Mouse (Mus musculus): Measurements from ENCODE around the gene Klf12. TPM values are rescaled to one million over a fixed set of nuclear protein-coding genes. Genes with fewer than 3 reads are reported as not detected.
A peak's percentile ranks its signal among the peaks of the same experiment; 100 is the strongest.

The Klf12 gene
- total and polyA plus RNA-seq, 3 experiments, result 3.3 to 9.7 (median 8.6) TPM

- Histone ChIP-seq H3K4me3 (replicated peaks in 1 of 3; ENCODE audit: low read depth in 2 of 3, low read length in 2 of 3, poor library complexity in 1 of 3) (no peak overlapping the region), H3K9me3 (replicated peaks; ENCODE audit: low read length) (peaks cover 3% of the 10 kb centered on the region), H3K36me3 (replicated peaks in 1 of 2; ENCODE audit: control insufficient read depth in 1 of 2, insufficient read depth in 1 of 2, low read length in 1 of 2) (peaks cover 0 to 4% of the 10 kb centered on the region in 2 experiments), H3K27me3 (replicated peaks) (no peaks in the 10 kb centered on the region), H3K4me1 (ENCODE audit: control insufficient read depth in 1 of 2, insufficient read depth in 2 of 2) (no peaks in the 10 kb centered on the region), H3K9ac (ENCODE audit: insufficient read depth, low read depth) (no peak overlapping the region), H3K79me2 (replicated peaks; ENCODE audit: control insufficient read depth, extremely low read depth, insufficient read depth, poor library complexity, severe bottlenecking) (no peaks in the 10 kb centered on the region), H3K4me2 (ENCODE audit: insufficient read depth, low read depth, poor library complexity, severe bottlenecking) (no peak overlapping the region), H3K27ac (ENCODE audit: insufficient read depth, low read depth) (no peak overlapping the region)
- no peak for TF ChIP-seq USF1 (IDR thresholded peaks at IDR 0.05; ENCODE audit: low read depth, low read length)
- TF ChIP-seq ZMIZ1 (IDR thresholded peaks at IDR 0.05; ENCODE audit: low read depth, low read length), result no peak
- no peak for TF ChIP-seq MXI1 (IDR thresholded peaks at IDR 0.05; ENCODE audit: low read depth, low read length)
- TF ChIP-seq USF2 (conservative IDR thresholded peaks at IDR 0.05; ENCODE audit: low read depth, low read length), result no peak
- no peak for TF ChIP-seq ZKSCAN1 (IDR thresholded peaks at IDR 0.05; ENCODE audit: borderline replicate concordance, low read depth, low read length)
- no peak for TF ChIP-seq MAZ (IDR thresholded peaks at IDR 0.05; ENCODE audit: low read depth, low read length)
- TF ChIP-seq TCF12 (IDR thresholded peaks at IDR 0.05; ENCODE audit: low read depth, low read length), result no peak
- no peak for TF ChIP-seq ELF1 (IDR thresholded peaks at IDR 0.05; ENCODE audit: low read depth, low read length)
- TF ChIP-seq CTCF (conservative IDR thresholded peaks at IDR 0.05 in 1 of 2, IDR thresholded peaks at IDR 0.05 in 1 of 2; ENCODE audit: low read depth in 2 of 2, low read length in 2 of 2), result no peak
- TF ChIP-seq HCFC1 (IDR thresholded peaks at IDR 0.05; ENCODE audit: low read depth, low read length), result no peak
- TF ChIP-seq RAD21 (IDR thresholded peaks at IDR 0.05; ENCODE audit: low read depth, low read length), result no peak
- TF ChIP-seq NELFE (IDR thresholded peaks at IDR 0.05; ENCODE audit: low read depth, low read length), result no peak
- no peak for TF ChIP-seq POLR2A (IDR thresholded peaks at IDR 0.05; ENCODE audit: low read depth, low read length)
- no peak for TF ChIP-seq CHD2 (IDR thresholded peaks at IDR 0.05; ENCODE audit: low read length)
- TF ChIP-seq MEF2A (IDR thresholded peaks at IDR 0.05; ENCODE audit: borderline replicate concordance, low read depth, low read length), result no peak
- TF ChIP-seq SIN3A (IDR thresholded peaks at IDR 0.05; ENCODE audit: low read length), result no peak
- TF ChIP-seq GABPA (IDR thresholded peaks at IDR 0.05; ENCODE audit: insufficient replicate concordance, low read depth, low read length), result no peak
- TF ChIP-seq KAT2A (IDR thresholded peaks at IDR 0.05; ENCODE audit: insufficient replicate concordance, low read length), result no peak
- no peak for TF ChIP-seq JUND (conservative IDR thresholded peaks at IDR 0.05; ENCODE audit: low read depth, low read length)
- in situ Hi-C loops (cut with MboI; ENCODE audit: low pct_ligation_motif_present, low pct_unique_long_range_greater_than_20kb, low sequenced_read_pairs), result no loop called here
- DNase-seq (ENCODE audit: extremely low read depth), result no peak
- dilution Hi-C loops (cut with MboI; ENCODE audit: extremely low pct_ligation_motif_present, extremely low pct_unique_long_range_greater_than_20kb, low sequenced_read_pairs), result no loop called here
Observed at GRCm38 (mm10) chr14:99873725-99874124, 410.8 kb downstream of the Klf12 start.

- TF ChIP-seq POLR2AphosphoS2 (IDR thresholded peaks at IDR 0.05; ENCODE audit: low read depth, low read length) (no peak), CTCF (conservative IDR thresholded peaks at IDR 0.05 in 1 of 2, IDR thresholded peaks at IDR 0.05 in 1 of 2; ENCODE audit: low read depth in 2 of 2, low read length in 2 of 2) (no peak), PAX5 (IDR thresholded peaks at IDR 0.05; ENCODE audit: low read length) (no peak), ZC3H11A (IDR thresholded peaks at IDR 0.05; ENCODE audit: low read depth, low read length) (no peak), ZMIZ1 (IDR thresholded peaks at IDR 0.05; ENCODE audit: low read depth, low read length) (no peak), CHD1 (IDR thresholded peaks at IDR 0.05; ENCODE audit: low read depth, low read length) (no peak), BHLHE40 (IDR thresholded peaks at IDR 0.05; ENCODE audit: low read depth, low read length) (no peak), ZNF384 (IDR thresholded peaks at IDR 0.05; ENCODE audit: low read depth, low read length) (no peak), MAZ (IDR thresholded peaks at IDR 0.05; ENCODE audit: low read depth, low read length) (no peak), SMC3 (IDR thresholded peaks at IDR 0.05; ENCODE audit: low read depth, low read length) (no peak), POLR2A (IDR thresholded peaks at IDR 0.05; ENCODE audit: low read depth, low read length) (no peak), E2F4 (IDR thresholded peaks at IDR 0.05; ENCODE audit: insufficient replicate concordance, low read depth, low read length) (no peak), RAD21 (IDR thresholded peaks at IDR 0.05; ENCODE audit: low read depth, low read length) (no peak), IRF4 (IDR thresholded peaks at IDR 0.05; ENCODE audit: low read depth, low read length) (no peak), USF1 (IDR thresholded peaks at IDR 0.05; ENCODE audit: low read depth, low read length) (no peak), USF2 (conservative IDR thresholded peaks at IDR 0.05; ENCODE audit: low read depth, low read length) (no peak)
- Histone ChIP-seq H3K4me3 (replicated peaks in 1 of 3; ENCODE audit: low read depth in 2 of 3, low read length in 2 of 3, poor library complexity in 1 of 3) (no peak overlapping the region), H3K9me3 (replicated peaks; ENCODE audit: low read length) (no peaks in the 10 kb centered on the region), H3K9ac (ENCODE audit: insufficient read depth, low read depth) (no peak overlapping the region), H3K27ac (ENCODE audit: insufficient read depth, low read depth) (no peak overlapping the region), H3K27me3 (replicated peaks) (no peaks in the 10 kb centered on the region), H3K36me3 (replicated peaks in 1 of 2; ENCODE audit: control insufficient read depth in 1 of 2, insufficient read depth in 1 of 2, low read length in 1 of 2) (no peaks in the 10 kb centered on the region), H3K79me2 (replicated peaks; ENCODE audit: control insufficient read depth, extremely low read depth, insufficient read depth, poor library complexity, severe bottlenecking) (no peaks in the 10 kb centered on the region), H3K4me2 (ENCODE audit: insufficient read depth, low read depth, poor library complexity, severe bottlenecking) (0 out of 2 replicates have a peak overlapping the region, but pooled peaks have one; percentile 45), H3K4me1 (ENCODE audit: control insufficient read depth in 1 of 2, insufficient read depth in 2 of 2) (peaks cover 0 to 7% of the 10 kb centered on the region in 2 experiments; a peak in 2 of 4 replicates)
- peak; percentile 24 for DNase-seq (ENCODE audit: extremely low read depth)
- dilution Hi-C loops (cut with MboI; ENCODE audit: extremely low pct_ligation_motif_present, extremely low pct_unique_long_range_greater_than_20kb, low sequenced_read_pairs), result no loop called here
- in situ Hi-C loops (cut with MboI; ENCODE audit: low pct_ligation_motif_present, low pct_unique_long_range_greater_than_20kb, low sequenced_read_pairs), result no loop called here
Observed at GRCm38 (mm10) chr14:99856158-99857011, 428.1 kb downstream of the Klf12 start.

Measured in CH12.LX (cell line).